In the genomic region with DNA sequence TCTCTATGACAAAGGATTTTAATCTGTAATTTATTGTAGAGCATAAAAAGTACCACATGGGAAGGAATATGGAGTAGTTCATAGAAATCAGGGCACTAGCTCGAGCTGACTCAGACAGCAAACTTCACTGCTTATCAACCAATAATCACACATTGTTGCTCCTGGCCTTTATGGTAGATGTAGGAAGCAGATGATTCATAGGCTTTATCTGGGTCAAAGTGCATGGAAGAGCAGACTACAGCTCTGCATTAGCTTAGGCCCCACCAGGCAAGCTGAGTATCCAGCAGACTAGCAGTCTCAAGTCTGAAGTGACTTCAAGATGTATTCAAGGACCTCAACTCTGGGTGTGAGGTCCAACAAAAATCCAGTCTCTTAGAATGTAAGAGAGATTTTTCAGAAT, we compare ENCODE assay signal across 16 mouse cellular contexts.
"Had no signal": no experiment of that assay in that cellular context is flagged by ENCODE, and none has a peak within 500 bp of the region (broad histone marks: within the 10 kb centered on the region; RNA-seq: fewer than 3 reads in every experiment).

No protein-coding gene starts in this region.

- H3K36me3 ChIP-seq: neural tube, embryonic 15.5 days had no signal

- H3K27me3 ChIP-seq: liver, embryonic 15.5 days; neural tube, embryonic 15.5 days had no signal

- H3K4me3 ChIP-seq: left cerebral cortex, adult 2 months; limb, embryonic 10.5 days; liver, embryonic 15.5 days; midbrain, embryonic 10.5 days; myocyte; neural tube, embryonic 15.5 days had no signal

- H3K4me2 ChIP-seq: liver, embryonic 11.5 days; liver, embryonic 15.5 days; neural tube, embryonic 15.5 days had no signal

- H3K9me3 ChIP-seq: limb, embryonic 10.5 days; liver, embryonic 15.5 days; midbrain, embryonic 10.5 days; neural tube, embryonic 15.5 days had no signal

- H3K4me1 ChIP-seq: limb, embryonic 10.5 days; liver, embryonic 15.5 days; midbrain, embryonic 10.5 days; neural tube, embryonic 15.5 days had no signal

- ATAC-seq: lung, postnatal 0 days had no signal

- H3K9ac ChIP-seq: liver, embryonic 15.5 days; neural tube, embryonic 15.5 days had no signal

- H3K27ac ChIP-seq: kidney, postnatal 0 days; left cerebral cortex, adult 2 months; limb, embryonic 10.5 days; liver, embryonic 15.5 days; midbrain, embryonic 10.5 days; neural tube, embryonic 15.5 days had no signal

- DNase-seq: kidney, adult 9 months; kidney, postnatal 4 days; lung, adult 2 months; lung, postnatal 4 days; midbrain, embryonic 14.5 days; right cerebral cortex, postnatal 14 days; thymus, postnatal 4 days had no signal
